Mouse (Mus musculus) megakaryocyte, embryonic 14.5 days (primary cell): Measurements from ENCODE around the gene Zfp106.

ENCODE experiments used
- FLI1 ChIP-seq: IDR thresholded peaks from 2 replicates; pipeline ENCODE4 v1.6.1; 2012; ENCODE audit warnings: low read length, inconsistent platforms, mixed read lengths
- GATA1 ChIP-seq: IDR thresholded peaks from 3 replicates; pipeline ENCODE4 v1.6.1; 2012; ENCODE audit warnings: mixed read lengths, low read length, inconsistent platforms, borderline replicate concordance

- TF ChIP-seq GATA1 (no peak), FLI1 (no peak)
Observed at GRCm38 (mm10) chr2:120496511-120496910, 67.1 kb downstream of the Zfp106 start.
